Mouse (Mus musculus) forebrain, embryonic 13.5 days (tissue): Measurements from ENCODE around the gene Epha2. TPM values are rescaled to one million over a fixed set of nuclear protein-coding genes. Genes with fewer than 3 reads are reported as not detected.

Experiments used
- ATAC-seq: fragments of 200-750 bp; cut with Nextera tagmentation; 2 replicates; pipeline ENCODE4 v1.8.0; 2017
- H3K27ac ChIP-seq: fragments of 300-500 bp; sonication (generic); 2 replicates; pipeline ENCODE4 v1.5.1; 2015; ENCODE audit warnings: inconsistent platforms, mild to moderate bottlenecking, moderate library complexity
- H3K27me3 ChIP-seq: fragments of 300-500 bp; sonication (generic); 2 replicates; pipeline ENCODE4 v1.6.1; 2015; ENCODE audit warnings: mild to moderate bottlenecking, inconsistent platforms
- H3K36me3 ChIP-seq: fragments of 300-500 bp; sonication (generic); 2 replicates; pipeline ENCODE4 v1.6.1; 2015; ENCODE audit warnings: mild to moderate bottlenecking, inconsistent platforms; ENCODE audit not compliant: poor library complexity, severe bottlenecking
- H3K4me1 ChIP-seq: fragments of 300-500 bp; sonication (generic); 2 replicates; pipeline ENCODE4 v1.6.1; 2015; ENCODE audit warnings: inconsistent platforms
- H3K4me2 ChIP-seq: fragments of 300-500 bp; sonication (generic); 2 replicates; pipeline ENCODE4 v1.6.1; 2015; ENCODE audit warnings: inconsistent platforms, mild to moderate bottlenecking, moderate library complexity
- H3K4me3 ChIP-seq: fragments of 300-500 bp; sonication (generic); 2 replicates; pipeline ENCODE4 v1.5.1; 2015; ENCODE audit warnings: mild to moderate bottlenecking, inconsistent platforms
- H3K9ac ChIP-seq: fragments of 300-500 bp; sonication (generic); 2 replicates; pipeline ENCODE4 v1.6.1; 2015; ENCODE audit warnings: mild to moderate bottlenecking, inconsistent platforms
- H3K9me3 ChIP-seq: fragments of 300-500 bp; sonication (generic); replicated peaks from 2 replicates; pipeline ENCODE4 v1.6.1; 2016; ENCODE audit warnings: inconsistent platforms
- WGBS: fragments of 180-500 bp; shearing (Covaris S2); methylation state at CpG from one replicate; pipeline ENCODE4 v1.1.7; 2015; 5-methylcytosine and 5-hydroxymethylcytosine counted together
- polyA plus RNA-seq: library from polyadenylated mRNA; unstranded; fragments of >200 nt; fragmentation: Nextera tagmentation; extraction: Ambion mirVana; gene quantifications from 2 replicates; pipeline ENCODE4 v1.2.1, GENCODE M21; 2015

The Epha2 gene
- polyA plus RNA-seq, 1 experiment from 2014 or later: 1.0 TPM

GRCm38 (mm10) chr4:141338853-141339252 is 37.8 kb downstream of the Epha2 start:
- 0 out of 2 replicates have a peak, but pooled peaks cover 3% of the 10 kb centered on the region for H3K27me3 ChIP-seq
- WGBS: 25% methylated on average over 1 of the region's 1 CpGs
- no peak for ATAC-seq
- H3K9me3 ChIP-seq: no peaks in the 10 kb centered on the region
- no peak overlapping the region for H3K4me3 ChIP-seq
- no peaks in the 10 kb centered on the region for H3K36me3 ChIP-seq
- H3K4me2 ChIP-seq: no peak overlapping the region
- no peak overlapping the region for H3K27ac ChIP-seq
- peaks cover 34% of the 10 kb centered on the region for H3K4me1 ChIP-seq
- H3K9ac ChIP-seq: no peak overlapping the region

DNA sequence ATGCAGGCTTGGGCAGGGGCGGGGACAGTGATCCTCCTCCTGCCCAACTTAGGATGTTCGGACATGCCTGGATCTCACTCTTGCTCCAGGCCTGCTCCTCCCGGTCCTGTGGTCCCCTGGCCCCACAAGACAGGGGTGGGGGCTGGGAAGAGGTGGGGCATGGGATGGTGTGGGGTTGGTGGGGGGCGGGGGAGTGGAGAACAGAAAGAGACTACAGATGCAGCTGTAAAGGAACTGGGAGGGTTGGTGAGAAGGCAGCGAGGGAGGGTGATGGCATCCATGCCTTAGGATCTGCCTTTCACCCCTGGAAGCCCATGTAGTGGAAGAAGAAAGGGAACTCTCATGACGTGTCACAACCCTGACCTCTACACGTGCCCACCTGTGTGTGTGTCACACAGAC is 40.4 kb downstream of the Epha2 start:
- Histone ChIP-seq H3K4me3 (no peak overlapping the region), H3K36me3 (no peaks in the 10 kb centered on the region), H3K9me3 (no peaks in the 10 kb centered on the region), H3K9ac (no peak overlapping the region), H3K4me1 (peaks cover 12% of the 10 kb centered on the region; the same call in 1 of the 2 replicates), H3K4me2 (no peak overlapping the region), H3K27ac (no peak overlapping the region), H3K27me3 (0 out of 2 replicates have a peak, but pooled peaks cover 3% of the 10 kb centered on the region)
- 75% methylated on average over 7 of the region's 7 CpGs for WGBS
- no peak for ATAC-seq

DNA sequence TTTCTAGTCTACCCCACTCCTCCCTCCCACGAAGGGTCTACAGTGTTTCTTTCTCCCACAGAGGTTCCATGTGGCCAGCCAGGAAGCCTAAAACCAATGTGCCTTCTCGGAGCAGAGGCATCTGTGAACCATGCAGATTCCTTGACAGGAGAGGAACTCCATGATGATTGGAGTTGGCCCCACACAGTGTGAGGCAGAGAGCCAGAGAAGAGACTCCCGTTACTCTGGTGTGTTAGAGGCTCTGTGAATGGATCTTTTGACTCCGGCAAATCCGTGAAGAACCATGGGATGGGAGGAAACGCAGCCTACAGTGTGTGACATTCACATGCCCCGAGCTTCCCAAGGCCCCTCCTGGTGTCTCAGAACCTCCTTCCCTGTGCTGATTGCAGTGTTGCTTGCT is 42.5 kb downstream of the Epha2 start:
- H3K27ac ChIP-seq: no peak overlapping the region
- WGBS: 68% methylated on average over 7 of the region's 7 CpGs
- no peak overlapping the region for H3K4me2 ChIP-seq
- H3K27me3 ChIP-seq: 0 out of 2 replicates have a peak, but pooled peaks cover 2% of the 10 kb centered on the region
- H3K4me1 ChIP-seq: peaks cover 5% of the 10 kb centered on the region; the same call in 1 of the 2 replicates
- no peak overlapping the region for H3K9ac ChIP-seq
- H3K4me3 ChIP-seq: no peak overlapping the region
- ATAC-seq: no peak
- H3K36me3 ChIP-seq: no peaks in the 10 kb centered on the region
- no peaks in the 10 kb centered on the region for H3K9me3 ChIP-seq

DNA sequence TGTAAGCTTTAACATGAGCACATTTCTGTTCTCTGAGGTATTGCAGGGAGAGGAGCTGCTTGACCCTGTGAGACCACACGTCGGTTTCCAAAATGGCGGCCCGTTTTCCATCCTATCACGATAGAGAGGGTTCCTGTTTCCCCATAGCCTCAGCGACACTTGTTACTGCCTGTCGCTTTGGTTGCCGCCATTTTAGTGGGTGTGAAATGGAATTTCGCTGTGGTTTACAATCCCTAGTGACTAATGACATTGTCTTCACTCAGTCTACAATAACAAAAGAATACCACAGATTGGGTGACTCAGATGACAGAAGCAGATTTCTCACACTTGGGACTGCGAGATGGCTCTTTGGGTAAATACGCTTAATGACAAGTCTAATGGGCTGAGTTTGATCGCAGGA is 44.2 kb downstream of the Epha2 start:
- H3K4me1 ChIP-seq: no peaks in the 10 kb centered on the region
- 94% methylated on average over 12 of the region's 12 CpGs for WGBS
- H3K9me3 ChIP-seq: no peaks in the 10 kb centered on the region
- ATAC-seq: no peak
- H3K4me3 ChIP-seq: no peak overlapping the region
- no peak overlapping the region for H3K9ac ChIP-seq
- no peak overlapping the region for H3K4me2 ChIP-seq
- no peaks in the 10 kb centered on the region for H3K36me3 ChIP-seq
- no peaks in the 10 kb centered on the region for H3K27me3 ChIP-seq
- H3K27ac ChIP-seq: no peak overlapping the region

DNA sequence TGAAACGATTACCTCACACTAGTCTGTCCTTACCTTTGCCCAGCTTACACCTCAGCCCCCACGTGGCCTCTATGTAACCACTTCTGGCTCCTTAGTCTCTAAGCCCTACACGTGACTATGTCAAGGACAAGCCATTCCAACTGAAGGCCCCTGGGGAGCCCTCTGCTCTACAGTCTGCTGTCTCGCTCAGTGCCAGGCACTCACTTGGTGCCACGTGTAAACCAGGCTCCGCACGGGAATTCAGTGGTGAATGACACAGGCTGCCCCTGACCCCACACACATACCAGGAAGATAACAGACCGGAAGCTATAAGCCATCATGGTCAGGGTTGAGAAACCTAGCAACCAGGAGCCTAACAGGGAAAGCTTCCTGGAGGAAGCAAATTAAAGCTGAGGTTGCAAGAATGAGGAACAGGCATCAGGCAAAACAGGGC is 46.3 kb downstream of the Epha2 start:
- WGBS: 76% methylated on average over 8 of the region's 8 CpGs
- no peak for ATAC-seq
- no peak overlapping the region for H3K27ac ChIP-seq
- no peaks in the 10 kb centered on the region for H3K9me3 ChIP-seq
- H3K27me3 ChIP-seq: no peaks in the 10 kb centered on the region
- no peak overlapping the region for H3K4me3 ChIP-seq
- H3K36me3 ChIP-seq: no peaks in the 10 kb centered on the region
- H3K9ac ChIP-seq: no peak overlapping the region
- H3K4me2 ChIP-seq: no peak overlapping the region
- no peaks in the 10 kb centered on the region for H3K4me1 ChIP-seq

GRCm38 (mm10) chr4:141348616-141349015 is 47.6 kb downstream of the Epha2 start:
- no peak for ATAC-seq
- Histone ChIP-seq H3K4me3 (no peak overlapping the region), H3K27ac (no peak overlapping the region), H3K4me2 (no peak overlapping the region), H3K9ac (no peak overlapping the region), H3K4me1 (no peaks in the 10 kb centered on the region), H3K36me3 (no peaks in the 10 kb centered on the region), H3K9me3 (no peaks in the 10 kb centered on the region), H3K27me3 (no peaks in the 10 kb centered on the region)
- 74% methylated on average over 11 of the region's 11 CpGs for WGBS

GRCm38 (mm10) chr4:141350015-141350414 is 49.0 kb downstream of the Epha2 start:
- 85% methylated on average over 12 of the region's 12 CpGs for WGBS
- Histone ChIP-seq H3K27ac (no peak overlapping the region), H3K36me3 (no peaks in the 10 kb centered on the region), H3K27me3 (no peaks in the 10 kb centered on the region), H3K9ac (no peak overlapping the region), H3K4me3 (no peak overlapping the region), H3K4me2 (no peak overlapping the region), H3K9me3 (no peaks in the 10 kb centered on the region), H3K4me1 (no peaks in the 10 kb centered on the region)
- no peak for ATAC-seq

GRCm38 (mm10) chr4:141351972-141352371 is 50.9 kb downstream of the Epha2 start:
- H3K27ac ChIP-seq: no peak overlapping the region
- H3K4me3 ChIP-seq: no peak overlapping the region
- H3K27me3 ChIP-seq: no peaks in the 10 kb centered on the region
- 73% methylated on average over 7 of the region's 7 CpGs for WGBS
- H3K4me1 ChIP-seq: no peaks in the 10 kb centered on the region
- no peak overlapping the region for H3K4me2 ChIP-seq
- no peak for ATAC-seq
- no peak overlapping the region for H3K9ac ChIP-seq
- H3K36me3 ChIP-seq: no peaks in the 10 kb centered on the region
- H3K9me3 ChIP-seq: no peaks in the 10 kb centered on the region

DNA sequence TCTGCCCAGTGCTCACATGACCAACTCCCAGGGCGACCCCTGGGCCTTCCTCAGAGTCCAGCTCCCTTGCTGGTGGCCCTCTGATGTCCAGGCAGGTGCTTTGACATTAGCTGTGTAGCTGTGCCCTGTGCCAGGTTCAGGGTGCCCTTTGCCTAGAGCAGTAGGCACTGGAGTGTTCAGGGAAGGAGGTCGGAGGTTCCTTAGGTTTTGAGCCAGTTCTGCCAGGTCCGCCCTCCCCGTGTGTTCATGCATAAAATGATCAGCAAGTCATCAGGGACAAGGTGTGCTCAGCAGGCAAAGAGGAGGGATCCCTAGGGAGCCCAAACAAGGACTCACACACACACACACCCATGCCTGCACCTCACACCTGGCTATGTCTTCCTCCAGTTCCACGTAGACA is 51.9 kb downstream of the Epha2 start:
- Histone ChIP-seq H3K9ac (no peak overlapping the region), H3K27me3 (no peaks in the 10 kb centered on the region), H3K4me3 (no peak overlapping the region), H3K27ac (no peak overlapping the region), H3K9me3 (no peaks in the 10 kb centered on the region), H3K36me3 (no peaks in the 10 kb centered on the region), H3K4me2 (no peak overlapping the region), H3K4me1 (no peaks in the 10 kb centered on the region)
- no peak for ATAC-seq
- 80% methylated on average over 5 of the region's 5 CpGs for WGBS

GRCm38 (mm10) chr4:141353868-141354267 is 52.8 kb downstream of the Epha2 start:
- Histone ChIP-seq H3K9me3 (no peaks in the 10 kb centered on the region), H3K27me3 (no peaks in the 10 kb centered on the region), H3K27ac (no peak overlapping the region), H3K4me2 (no peak overlapping the region), H3K4me1 (no peaks in the 10 kb centered on the region), H3K36me3 (no peaks in the 10 kb centered on the region), H3K4me3 (no peak overlapping the region), H3K9ac (no peak overlapping the region)
- 67% methylated on average over 8 of the region's 8 CpGs for WGBS
- ATAC-seq: no peak

DNA sequence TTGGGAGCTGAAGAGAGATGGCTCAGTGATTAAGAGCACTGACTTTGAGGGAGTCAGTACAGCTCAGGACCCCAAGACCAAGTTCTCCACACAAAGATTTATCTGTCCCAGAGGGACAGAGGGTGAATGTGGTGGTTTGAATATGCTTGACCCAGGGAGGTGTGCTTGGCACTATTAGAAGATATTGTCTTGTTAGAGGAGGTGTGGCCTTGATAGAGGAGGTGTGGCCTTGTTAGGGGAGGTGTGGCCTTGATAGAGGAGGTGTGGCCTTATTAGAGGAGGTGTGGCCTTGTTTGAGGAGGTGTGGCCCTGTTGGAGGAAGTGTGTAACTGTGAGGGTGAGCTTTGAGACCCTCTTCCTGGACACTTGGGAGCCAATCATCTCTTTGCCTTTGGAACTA is 56.8 kb downstream of the Epha2 start:
- ATAC-seq: no peak
- H3K27ac ChIP-seq: no peak overlapping the region
- H3K36me3 ChIP-seq: no peaks in the 10 kb centered on the region
- H3K4me3 ChIP-seq: no peak overlapping the region
- no peak overlapping the region for H3K4me2 ChIP-seq
- no peak overlapping the region for H3K9ac ChIP-seq
- peaks cover 9% of the 10 kb centered on the region for H3K4me1 ChIP-seq
- peaks cover 5% of the 10 kb centered on the region; the same call in 1 of the 2 replicates for H3K27me3 ChIP-seq
- no peaks in the 10 kb centered on the region for H3K9me3 ChIP-seq

DNA sequence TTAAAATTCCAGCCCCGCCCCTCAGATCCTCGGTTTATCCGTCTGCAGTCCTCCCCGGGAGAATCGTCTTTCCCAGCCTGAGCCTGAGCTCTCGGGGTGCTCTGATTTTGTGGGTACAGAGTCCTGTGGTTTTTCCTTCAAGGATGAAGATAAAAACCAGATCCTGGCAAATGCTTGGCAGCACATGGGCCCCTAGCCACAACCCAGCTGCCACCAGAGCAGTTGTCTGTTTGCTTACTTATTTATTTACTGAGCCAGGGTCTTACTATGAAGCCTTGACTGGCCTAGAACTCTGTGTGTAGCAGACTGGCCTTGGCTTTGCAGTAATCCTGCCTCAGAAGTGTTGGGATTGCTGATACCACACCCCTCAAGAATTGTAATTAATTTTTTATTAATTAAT is 58.2 kb downstream of the Epha2 start:
- WGBS: 90% methylated on average over 6 of the region's 6 CpGs
- Histone ChIP-seq H3K9me3 (no peaks in the 10 kb centered on the region), H3K4me2 (no peak overlapping the region), H3K27me3 (peaks cover 10% of the 10 kb centered on the region; the same call in 1 of the 2 replicates), H3K9ac (no peak overlapping the region), H3K27ac (no peak overlapping the region), H3K36me3 (no peaks in the 10 kb centered on the region), H3K4me3 (no peak overlapping the region), H3K4me1 (peaks cover 9% of the 10 kb centered on the region)
- ATAC-seq: no peak

GRCm38 (mm10) chr4:141360846-141361245 is 59.8 kb downstream of the Epha2 start:
- Histone ChIP-seq H3K27ac (no peak overlapping the region), H3K4me3 (no peak overlapping the region), H3K4me1 (peaks cover 9% of the 10 kb centered on the region), H3K27me3 (peaks cover 26% of the 10 kb centered on the region), H3K9ac (no peak overlapping the region), H3K36me3 (no peaks in the 10 kb centered on the region), H3K4me2 (no peak overlapping the region), H3K9me3 (no peaks in the 10 kb centered on the region)
- no peak for ATAC-seq
- WGBS: 26% methylated on average over 7 of the region's 7 CpGs
